Mouse (Mus musculus) c-Kit-positive CD71-negative TER-119-negative erythroid progenitor cells, embryonic 14.5 days (primary cell): ENCODE data around the gene Ubap2.

Experiments
- DNase-seq: peaks from one replicate; pipeline ENCODE4 v3.0.0-alpha.2; 2013; ENCODE audit warnings: low read depth

The Ubap2 gene

GRCm38 (mm10) chr4:41260691-41261090 is 14.3 kb downstream of the Ubap2 start:
- DNase-seq, result no peak

GRCm38 (mm10) chr4:41259019-41259418 is 15.9 kb downstream of the Ubap2 start:
- DNase-seq, result no peak

- no peak for DNase-seq
These were observed 17.2 kb downstream of the Ubap2 start for GRCm38 (mm10) chr4:41257752-41258151.

GRCm38 (mm10) chr4:41255564-41256210 is 19.3 kb downstream of the Ubap2 start:
- no peak for DNase-seq

- no peak for DNase-seq
These were observed 21.2 kb downstream of the Ubap2 start for GRCm38 (mm10) chr4:41253756-41254155.

GRCm38 (mm10) chr4:41245408-41245807 is 29.5 kb downstream of the Ubap2 start:
- no peak for DNase-seq

GRCm38 (mm10) chr4:41240916-41241315 is 34.0 kb downstream of the Ubap2 start:
- DNase-seq, result no peak

- DNase-seq, result no peak
These were observed 39.3 kb downstream of the Ubap2 start for GRCm38 (mm10) chr4:41235621-41236020.

GRCm38 (mm10) chr4:41226351-41226750 is 48.6 kb downstream of the Ubap2 start:
- DNase-seq, result peak; percentile 37

GRCm38 (mm10) chr4:41225412-41225811 is 49.5 kb downstream of the Ubap2 start:
- peak; percentile 10 for DNase-seq

GRCm38 (mm10) chr4:41208050-41208449 is 66.9 kb downstream of the Ubap2 start:
- DNase-seq, result no peak

GRCm38 (mm10) chr4:41205751-41206150 is 69.2 kb downstream of the Ubap2 start:
- DNase-seq, result no peak

GRCm38 (mm10) chr4:41202135-41202534 is 72.8 kb downstream of the Ubap2 start:
- DNase-seq, result no peak

GRCm38 (mm10) chr4:41196861-41197610 is 77.9 kb downstream of the Ubap2 start:
- no peak for DNase-seq

GRCm38 (mm10) chr4:41195328-41195727 is 79.6 kb downstream of the Ubap2 start:
- DNase-seq, result no peak

- DNase-seq, result no peak
These were observed 82.1 kb downstream of the Ubap2 start for GRCm38 (mm10) chr4:41192544-41193512.

- no peak for DNase-seq
These were observed 85.1 kb downstream of the Ubap2 start for GRCm38 (mm10) chr4:41189809-41190208.

- DNase-seq, result no peak
These were observed 94.9 kb downstream of the Ubap2 start for GRCm38 (mm10) chr4:41179825-41180725.

- DNase-seq, result no peak
These were observed 100.3 kb downstream of the Ubap2 start for GRCm38 (mm10) chr4:41174631-41175030.

- DNase-seq, result no peak
These were observed 104.0 kb downstream of the Ubap2 start for GRCm38 (mm10) chr4:41170970-41171369.
